Mouse (Mus musculus): ENCODE results near the gene Map3k12. TPM values are rescaled to one million over a fixed set of nuclear protein-coding genes. Genes with fewer than 3 reads are reported as not detected.
A peak's percentile ranks its signal among the peaks of the same experiment; 100 is the strongest.

Map3k12 gene
- polyA plus RNA-seq, 1 experiment from 2014 or later, result 7.9 TPM

DNA sequence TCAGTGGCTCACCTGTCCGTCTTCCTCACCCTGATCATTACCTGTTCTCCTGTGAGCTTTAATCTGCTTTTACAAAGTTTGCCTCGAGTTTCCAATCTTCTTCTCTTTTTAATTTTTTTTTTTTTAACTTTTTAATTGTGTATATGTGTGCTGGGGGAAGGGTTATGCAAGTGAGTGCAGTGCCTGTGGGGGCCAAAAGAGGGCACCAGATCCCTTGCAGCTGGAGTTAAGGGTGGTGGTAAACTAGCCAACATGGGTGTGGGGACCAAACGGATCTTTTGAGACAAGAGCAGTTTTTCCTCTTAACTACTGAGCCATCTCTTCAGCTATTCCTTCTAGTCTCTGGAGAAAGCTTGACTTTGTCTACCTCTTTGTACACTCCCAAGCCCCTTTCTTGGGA is 11.1 kb upstream of the Map3k12 start:
- Histone ChIP-seq H3K27me3 (replicated peaks; ENCODE audit: control insufficient read depth, insufficient read depth, low read length) (no peaks in the 10 kb centered on the region), H3K9ac (ENCODE audit: low read depth, low read length) (no peak overlapping the region), H3K4me3 (ENCODE audit: low read depth, low read length) (no peak overlapping the region), H3K4me1 (replicated peaks; ENCODE audit: control insufficient read depth, insufficient read depth, low read length) (no peaks in the 10 kb centered on the region), H3K27ac (ENCODE audit: low read depth, low read length) (no peak overlapping the region), H3K4me2 (no peak overlapping the region), H3K36me3 (ENCODE audit: control insufficient read depth, insufficient read depth, low read length) (peaks cover 20% of the 10 kb centered on the region), H3K9me3 (ENCODE audit: control insufficient read depth, low read length) (no peaks in the 10 kb centered on the region)
- ATAC-seq (replicated peaks; ENCODE audit: low FRiP score) (no peak), DNase-seq (ENCODE audit: low spot score) (no peak)
- 73% methylated on average over 3 of the region's 3 CpGs for WGBS

DNA sequence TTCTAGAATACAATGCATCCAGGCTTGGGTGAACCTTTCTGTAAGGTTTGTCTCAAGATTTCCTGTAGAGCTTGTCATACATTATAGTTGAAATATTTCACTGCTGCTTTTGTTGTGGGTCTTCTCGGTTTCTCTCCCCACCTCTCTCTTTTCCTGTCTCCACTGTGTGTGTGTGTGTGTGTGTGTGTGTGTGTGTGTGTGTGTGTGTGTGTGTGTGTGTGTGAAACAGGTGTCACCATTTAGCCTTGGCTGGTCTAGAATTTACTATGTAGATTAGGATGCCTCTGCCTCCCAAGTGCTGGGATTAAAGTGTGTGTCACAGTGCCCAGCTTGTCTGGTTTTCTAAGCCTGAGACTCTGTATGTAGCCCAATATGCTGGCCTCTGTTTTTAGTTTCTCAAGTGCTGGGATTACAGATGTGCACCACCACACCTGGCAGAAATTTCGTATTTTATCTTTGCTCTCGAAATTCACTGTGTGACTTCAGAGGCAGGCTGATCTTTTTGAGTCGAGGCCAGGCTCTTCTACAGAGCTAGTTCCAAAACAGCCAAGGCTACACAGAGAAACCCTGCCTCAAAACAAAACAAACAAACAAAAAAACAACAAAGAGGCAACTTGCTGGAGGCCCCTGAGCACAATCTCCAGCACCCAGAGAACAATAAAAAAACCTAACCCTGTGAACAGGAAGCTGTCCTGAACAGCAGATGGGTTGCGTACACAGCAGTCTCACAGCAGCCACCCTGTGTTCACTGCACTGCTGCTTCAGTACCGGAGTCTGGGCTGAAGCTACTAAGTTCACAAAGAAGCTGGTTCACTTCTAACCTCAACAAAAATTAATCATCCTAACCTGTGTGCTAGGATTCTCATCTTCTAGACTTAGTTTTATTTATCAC is 9.5 kb upstream of the Map3k12 start:
- Histone ChIP-seq H3K27ac (ENCODE audit: low read depth, low read length) (no peak overlapping the region), H3K27me3 (replicated peaks; ENCODE audit: control insufficient read depth, insufficient read depth, low read length) (no peaks in the 10 kb centered on the region), H3K9me3 (ENCODE audit: control insufficient read depth, low read length) (no peaks in the 10 kb centered on the region), H3K36me3 (ENCODE audit: control insufficient read depth, insufficient read depth, low read length) (peaks cover 17% of the 10 kb centered on the region), H3K4me1 (replicated peaks; ENCODE audit: control insufficient read depth, insufficient read depth, low read length) (peaks cover 3% of the 10 kb centered on the region; the same call in 1 of the 2 replicates), H3K4me3 (ENCODE audit: low read depth, low read length) (no peak overlapping the region), H3K9ac (ENCODE audit: low read depth, low read length) (no peak overlapping the region), H3K4me2 (no peak overlapping the region)
- no peak for ATAC-seq (replicated peaks; ENCODE audit: low FRiP score)
- no peak for DNase-seq (ENCODE audit: low spot score)
- 90% methylated on average over 6 of the region's 6 CpGs for WGBS

DNA sequence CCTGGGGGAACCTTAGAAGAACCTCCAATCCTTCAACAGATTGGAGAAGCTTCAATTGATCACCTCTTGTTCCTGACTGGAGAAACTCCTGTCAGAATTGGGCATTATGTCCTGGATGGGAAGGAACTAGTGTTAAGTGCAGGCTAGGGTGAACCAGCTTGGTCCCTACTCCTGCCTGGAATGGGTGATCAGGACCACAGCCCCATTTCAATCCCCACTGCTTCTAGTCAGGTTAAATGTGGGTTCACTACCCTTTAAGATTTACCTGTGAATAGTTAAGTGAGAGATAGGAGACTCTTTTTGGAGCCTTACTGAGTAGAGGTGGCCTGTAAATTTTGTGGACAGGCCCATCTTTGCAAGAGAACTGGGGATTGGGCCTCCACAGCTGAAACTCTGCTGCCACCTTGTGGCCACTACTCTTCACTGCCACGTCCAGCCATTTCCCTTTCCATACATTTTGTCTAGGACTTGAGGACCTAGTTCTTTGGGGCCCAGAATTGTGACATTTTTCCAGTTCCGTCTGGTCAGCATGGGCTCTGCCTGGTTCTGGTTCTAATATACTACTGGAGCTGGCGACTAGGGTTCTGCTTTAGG is 8.1 kb upstream of the Map3k12 start, which contains the start of gene Npff:
Npff (minus strand) TSS at position 51 of the 594 bp plus-strand sequence.
- Histone ChIP-seq H3K4me2 (no peak within 1 kb of the TSS), H3K9ac (ENCODE audit: low read depth, low read length) (no peak within 1 kb of the TSS), H3K4me1 (replicated peaks; ENCODE audit: control insufficient read depth, insufficient read depth, low read length) (peaks cover 12% of the 10 kb centered on the region), H3K36me3 (ENCODE audit: control insufficient read depth, insufficient read depth, low read length) (peaks cover 20% of the 10 kb centered on the region), H3K27ac (ENCODE audit: low read depth, low read length) (no peak within 1 kb of the TSS), H3K9me3 (ENCODE audit: control insufficient read depth, low read length) (no peaks in the 10 kb centered on the region), H3K27me3 (replicated peaks; ENCODE audit: control insufficient read depth, insufficient read depth, low read length) (no peaks in the 10 kb centered on the region), H3K4me3 (ENCODE audit: low read depth, low read length) (no peak within 1 kb of the TSS)
- WGBS, result 14% methylated on average over 3 of the region's 3 CpGs
- DNase-seq (ENCODE audit: low spot score) (no peak), ATAC-seq (replicated peaks; ENCODE audit: low FRiP score) (0 out of 2 replicates have a peak, but pooled peaks have one; percentile 37)

DNA sequence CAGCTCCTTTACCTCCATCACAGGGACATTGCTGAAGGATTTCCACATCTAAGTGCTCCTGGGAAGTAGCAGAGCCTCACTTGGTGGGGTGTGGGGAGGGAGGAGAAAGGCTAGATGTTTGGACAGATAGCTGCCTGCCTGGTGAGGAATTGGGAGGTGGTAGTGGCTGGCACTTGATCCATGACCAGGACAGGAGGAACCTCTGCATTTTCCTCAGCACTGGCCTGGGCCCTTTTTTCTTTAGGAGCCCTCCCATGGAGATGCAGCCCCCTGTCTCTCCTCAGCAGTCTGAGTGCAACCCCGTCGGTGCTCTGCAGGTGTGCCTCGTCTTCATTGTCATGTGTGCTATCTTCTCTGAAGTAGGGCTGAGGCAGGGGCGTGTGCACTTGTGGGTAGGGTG is 4.6 kb upstream of the Map3k12 start:
- Histone ChIP-seq H3K4me2 (no peak overlapping the region), H3K9me3 (ENCODE audit: control insufficient read depth, low read length) (no peaks in the 10 kb centered on the region), H3K4me3 (ENCODE audit: low read depth, low read length) (no peak overlapping the region), H3K27ac (ENCODE audit: low read depth, low read length) (no peak overlapping the region), H3K4me1 (replicated peaks; ENCODE audit: control insufficient read depth, insufficient read depth, low read length) (peaks cover 18% of the 10 kb centered on the region), H3K9ac (ENCODE audit: low read depth, low read length) (no peak overlapping the region), H3K36me3 (ENCODE audit: control insufficient read depth, insufficient read depth, low read length) (peaks cover 14% of the 10 kb centered on the region; the same call in 1 of the 2 replicates), H3K27me3 (replicated peaks; ENCODE audit: control insufficient read depth, insufficient read depth, low read length) (no peaks in the 10 kb centered on the region)
- ATAC-seq (replicated peaks; ENCODE audit: low FRiP score), result no peak
- DNase-seq (ENCODE audit: low spot score), result no peak
- WGBS, result 80% methylated on average over 4 of the region's 4 CpGs

DNA sequence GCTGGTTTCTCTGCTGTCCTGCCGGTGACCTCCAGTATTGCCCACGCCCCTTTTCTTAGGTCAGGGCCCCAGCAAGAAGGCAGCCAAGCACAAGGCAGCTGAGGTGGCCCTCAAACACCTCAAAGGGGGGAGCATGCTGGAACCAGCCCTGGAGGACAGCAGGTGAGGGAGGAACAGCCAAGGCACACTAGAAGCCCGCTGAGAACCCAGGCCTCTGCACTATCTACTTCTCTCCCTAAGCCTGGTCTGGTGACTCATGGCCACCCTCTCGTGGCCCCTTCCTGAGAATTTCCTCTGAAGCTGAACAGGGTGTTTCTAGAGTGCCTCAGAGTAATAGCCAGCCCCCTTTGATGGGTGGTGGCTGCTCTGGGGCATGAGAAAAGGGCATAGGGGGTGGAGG is 3.6 kb upstream of the Map3k12 start:
- H3K4me1 ChIP-seq (replicated peaks; ENCODE audit: control insufficient read depth, insufficient read depth, low read length), result peaks cover 28% of the 10 kb centered on the region
- peak overlapping the region; percentile 50 for H3K9ac ChIP-seq (ENCODE audit: low read depth, low read length)
- H3K4me3 ChIP-seq (ENCODE audit: low read depth, low read length), result peak overlapping the region; percentile 77; the same call in 1 of the 2 replicates
- peak overlapping the region; percentile 96 for H3K4me2 ChIP-seq
- 42% methylated on average over 4 of the region's 4 CpGs for WGBS
- H3K27me3 ChIP-seq (replicated peaks; ENCODE audit: control insufficient read depth, insufficient read depth, low read length), result no peaks in the 10 kb centered on the region
- no peak for ATAC-seq (replicated peaks; ENCODE audit: low FRiP score)
- H3K36me3 ChIP-seq (ENCODE audit: control insufficient read depth, insufficient read depth, low read length), result peaks cover 14% of the 10 kb centered on the region; the same call in 1 of the 2 replicates
- H3K27ac ChIP-seq (ENCODE audit: low read depth, low read length), result no peak overlapping the region
- DNase-seq (ENCODE audit: low spot score), result no peak
- H3K9me3 ChIP-seq (ENCODE audit: control insufficient read depth, low read length), result no peaks in the 10 kb centered on the region

DNA sequence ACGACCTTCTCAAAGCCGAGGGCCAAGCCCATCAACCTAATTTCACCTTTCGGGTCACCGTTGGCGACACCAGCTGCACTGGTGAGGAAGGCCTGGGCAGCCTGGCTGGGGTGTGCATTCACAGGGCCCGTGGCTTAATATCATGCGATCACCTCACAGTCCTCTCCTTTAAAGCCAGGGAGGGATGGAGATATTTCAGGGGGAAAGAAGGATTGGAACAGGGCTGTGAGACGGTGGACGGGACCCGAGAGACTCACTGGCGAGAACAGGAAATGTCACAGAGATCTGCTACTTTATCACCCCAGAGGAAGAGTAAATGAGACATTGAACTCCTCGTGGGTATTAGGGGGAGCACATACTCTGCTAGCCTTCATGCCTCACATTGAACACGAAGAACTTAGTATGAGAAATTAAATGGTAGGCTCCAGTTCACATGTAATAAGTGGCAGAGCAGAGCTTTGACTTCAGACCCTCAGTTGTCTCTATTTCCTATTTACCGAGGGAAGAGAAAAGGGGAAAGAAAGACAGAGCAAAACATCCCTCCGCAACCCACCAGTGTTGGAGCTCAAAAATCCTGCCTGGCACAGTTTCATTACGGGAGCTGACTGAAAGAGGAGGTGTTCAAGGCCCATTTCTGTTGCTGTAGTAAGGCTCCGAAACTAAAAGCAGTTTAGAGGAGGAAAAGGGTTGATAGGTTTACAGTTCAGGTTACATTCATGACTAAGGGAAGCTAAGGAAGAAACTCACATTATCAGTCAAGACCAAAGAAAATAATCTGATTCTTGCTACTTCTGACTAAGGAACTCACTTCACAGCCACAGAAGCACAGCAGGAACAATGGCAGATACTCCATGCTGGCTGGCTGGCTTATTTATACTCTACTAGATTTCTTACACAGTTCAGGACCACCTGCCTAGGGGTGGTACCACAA is 2.6 kb upstream of the Map3k12 start:
- Histone ChIP-seq H3K4me1 (replicated peaks; ENCODE audit: control insufficient read depth, insufficient read depth, low read length) (peaks cover 28% of the 10 kb centered on the region), H3K4me3 (ENCODE audit: low read depth, low read length) (peak overlapping the region; percentile 77), H3K36me3 (ENCODE audit: control insufficient read depth, insufficient read depth, low read length) (peaks cover 14% of the 10 kb centered on the region; the same call in 1 of the 2 replicates), H3K9me3 (ENCODE audit: control insufficient read depth, low read length) (no peaks in the 10 kb centered on the region), H3K4me2 (peak overlapping the region; percentile 96), H3K27me3 (replicated peaks; ENCODE audit: control insufficient read depth, insufficient read depth, low read length) (no peaks in the 10 kb centered on the region), H3K27ac (ENCODE audit: low read depth, low read length) (0 out of 2 replicates have a peak overlapping the region, but pooled peaks have one; percentile 98), H3K9ac (ENCODE audit: low read depth, low read length) (peak overlapping the region; percentile 94)
- WGBS, result 44% methylated on average over 17 of the region's 17 CpGs
- DNase-seq (ENCODE audit: low spot score) (no peak), ATAC-seq (replicated peaks; ENCODE audit: low FRiP score) (no peak)

DNA sequence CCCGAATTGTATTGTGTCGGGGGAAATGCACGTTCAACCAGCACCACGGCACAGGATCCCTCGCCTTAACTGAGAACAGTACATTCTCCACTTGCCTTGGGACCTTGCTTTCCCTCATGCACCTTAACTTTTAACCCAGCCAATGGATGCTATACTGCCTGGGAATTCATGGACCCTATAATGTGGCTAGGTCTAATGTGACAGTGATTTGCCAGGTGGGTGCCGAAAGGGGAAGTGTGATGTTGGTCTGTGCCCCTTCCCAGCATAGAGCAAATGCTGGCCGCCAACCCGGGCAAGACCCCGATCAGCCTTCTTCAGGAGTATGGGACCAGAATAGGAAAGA is 2.0 kb upstream of the Map3k12 start:
- peaks cover 28% of the 10 kb centered on the region for H3K4me1 ChIP-seq (replicated peaks; ENCODE audit: control insufficient read depth, insufficient read depth, low read length)
- no peaks in the 10 kb centered on the region for H3K9me3 ChIP-seq (ENCODE audit: control insufficient read depth, low read length)
- WGBS, result 10% methylated on average over 9 of the region's 9 CpGs
- H3K36me3 ChIP-seq (ENCODE audit: control insufficient read depth, insufficient read depth, low read length), result peaks cover 10% of the 10 kb centered on the region; the same call in 1 of the 2 replicates
- peak overlapping the region; percentile 77 for H3K4me3 ChIP-seq (ENCODE audit: low read depth, low read length)
- DNase-seq (ENCODE audit: low spot score), result no peak
- peak overlapping the region; percentile 96 for H3K4me2 ChIP-seq
- H3K27ac ChIP-seq (ENCODE audit: low read depth, low read length), result peak overlapping the region; percentile 98
- no peak for ATAC-seq (replicated peaks; ENCODE audit: low FRiP score)
- H3K9ac ChIP-seq (ENCODE audit: low read depth, low read length), result peak overlapping the region; percentile 94
- H3K27me3 ChIP-seq (replicated peaks; ENCODE audit: control insufficient read depth, insufficient read depth, low read length), result no peaks in the 10 kb centered on the region

Data from liver, embryonic 11.5 days (tissue).